7 mouse cellular contexts compared by ENCODE assay signal in genomic region chr10:121391901-121392300, GRCm38 (mm10).
"Had no signal": no experiment of that assay in that cellular context is flagged by ENCODE, and none has a peak within 500 bp of the region (broad histone marks: within the 10 kb centered on the region; RNA-seq: fewer than 3 reads in every experiment).

No protein-coding gene starts in this region.

- DNase-seq: kidney, postnatal 10 days; kidney, postnatal 4 days; left cerebral cortex, postnatal 4 days; lung, adult 18-20 months; right cerebral cortex, postnatal 25 days; thymus, adult 2 months; thymus, postnatal 25 days had no signal
